Mouse (Mus musculus): Measurements from ENCODE around the gene Slc13a1.

Slc13a1 gene

GRCm38 (mm10) chr6:24072804-24073203 lies 95.1 kb downstream of the Slc13a1 start:
- no peak for DNase-seq

GRCm38 (mm10) chr6:24059754-24060153 lies 108.1 kb downstream of the Slc13a1 start:
- no peak for DNase-seq

- no peak for DNase-seq
Observed at GRCm38 (mm10) chr6:24055086-24055485, 112.8 kb downstream of the Slc13a1 start.

GRCm38 (mm10) chr6:24054086-24054710 lies 113.7 kb downstream of the Slc13a1 start:
- no peak for DNase-seq

- DNase-seq: no peak
Observed at GRCm38 (mm10) chr6:24047014-24047770, 120.7 kb downstream of the Slc13a1 start.

GRCm38 (mm10) chr6:24043496-24043895 lies 124.4 kb downstream of the Slc13a1 start:
- no peak for DNase-seq

Measured in right cerebral cortex, postnatal 14 days (tissue).